Mouse (Mus musculus): Measurements from ENCODE around the gene Mdn1. TPM values are rescaled to one million over a fixed set of nuclear protein-coding genes. Genes with fewer than 3 reads are reported as not detected.

Mdn1 gene
- polyA plus RNA-seq, 1 experiment from 2014 or later = 13.2 TPM

DNA sequence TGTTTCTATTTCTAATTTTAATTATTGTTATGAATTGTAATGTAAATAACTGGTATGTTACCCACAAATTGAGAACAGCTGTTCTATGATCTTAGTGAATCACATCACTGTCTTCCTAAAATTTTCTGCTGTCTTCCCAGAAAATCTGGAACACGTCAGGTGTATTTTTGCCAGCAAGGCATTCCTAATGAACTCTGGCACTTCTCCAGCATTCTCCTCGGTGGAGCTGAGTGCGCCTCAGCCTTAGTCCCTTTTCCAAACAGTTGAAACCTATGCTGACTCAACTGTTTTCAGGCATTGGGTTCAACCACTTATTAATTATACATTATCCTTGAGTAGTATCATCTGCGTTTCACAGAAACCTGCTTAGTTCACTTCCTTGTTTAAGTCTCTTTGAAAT is 25.6 kb downstream of the Mdn1 start:
- H3K27me3 ChIP-seq = no peaks in the 10 kb centered on the region
- H3K4me2 ChIP-seq (replicated peaks) = no peak overlapping the region
- no peak overlapping the region for H3K4me3 ChIP-seq (replicated peaks)
- WGBS = 49% methylated on average over 4 of the region's 4 CpGs
- H3K36me3 ChIP-seq = peaks cover 35% of the 10 kb centered on the region
- no peak for ATAC-seq (ENCODE audit: insufficient number of reproducible peaks, low FRiP score, low TSS enrichment, low read depth)
- H3K4me1 ChIP-seq = no peaks in the 10 kb centered on the region
- no peak overlapping the region for H3K27ac ChIP-seq (replicated peaks)
- no peaks in the 10 kb centered on the region for H3K9me3 ChIP-seq (replicated peaks)
- H3K9ac ChIP-seq = no peak overlapping the region

DNA sequence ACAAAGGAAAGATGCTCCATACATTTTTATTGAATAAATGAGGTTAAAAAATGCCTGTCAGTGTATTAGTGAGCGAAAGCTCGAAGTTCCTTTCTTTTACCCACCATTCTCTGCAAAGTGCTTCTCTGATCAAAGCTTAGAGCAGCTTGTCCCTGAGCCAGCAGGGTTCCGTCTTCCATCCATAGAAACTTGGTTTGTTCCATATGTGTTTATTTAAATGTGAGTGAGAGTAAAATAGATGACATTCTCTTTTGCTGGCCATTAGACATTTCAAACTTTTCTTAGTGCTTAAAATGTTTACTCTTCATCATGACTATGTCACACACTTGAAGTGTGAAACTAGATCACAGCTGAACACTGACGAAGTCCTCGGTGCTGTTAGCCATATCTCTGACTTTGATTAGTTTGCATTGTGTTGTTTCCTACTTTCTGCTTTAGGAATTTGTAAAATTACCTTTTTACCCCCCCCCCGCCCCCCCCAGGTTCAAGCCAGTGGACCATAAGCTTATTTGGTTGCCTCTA is 26.2 kb downstream of the Mdn1 start:
- Histone ChIP-seq H3K4me2 (replicated peaks) (no peak overlapping the region), H3K4me3 (replicated peaks) (no peak overlapping the region), H3K4me1 (no peaks in the 10 kb centered on the region), H3K9me3 (replicated peaks) (no peaks in the 10 kb centered on the region), H3K36me3 (peaks cover 34% of the 10 kb centered on the region), H3K27me3 (no peaks in the 10 kb centered on the region), H3K27ac (replicated peaks) (no peak overlapping the region), H3K9ac (no peak overlapping the region)
- WGBS = 79% methylated on average over 6 of the region's 6 CpGs
- no peak for ATAC-seq (ENCODE audit: insufficient number of reproducible peaks, low FRiP score, low TSS enrichment, low read depth)

DNA sequence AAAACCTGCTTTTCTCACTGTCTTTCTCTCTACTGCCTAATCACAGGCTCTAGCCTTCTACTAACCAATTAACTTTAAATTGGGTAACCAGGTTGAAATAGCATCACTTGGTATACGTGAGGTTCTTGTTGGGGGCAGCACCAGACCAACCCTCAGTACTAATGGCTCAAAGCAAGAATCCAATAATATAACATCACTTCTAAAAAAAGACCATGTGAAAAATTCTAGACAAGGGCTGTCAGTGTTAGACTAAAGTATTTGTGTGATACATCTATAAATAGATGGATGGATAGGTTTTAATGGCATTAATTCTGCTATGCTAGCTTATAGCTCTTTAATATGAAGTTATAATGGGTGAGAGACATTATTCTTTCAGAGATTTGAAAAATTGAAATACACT is 60.8 kb downstream of the Mdn1 start:
- no peak overlapping the region for H3K9ac ChIP-seq

DNA sequence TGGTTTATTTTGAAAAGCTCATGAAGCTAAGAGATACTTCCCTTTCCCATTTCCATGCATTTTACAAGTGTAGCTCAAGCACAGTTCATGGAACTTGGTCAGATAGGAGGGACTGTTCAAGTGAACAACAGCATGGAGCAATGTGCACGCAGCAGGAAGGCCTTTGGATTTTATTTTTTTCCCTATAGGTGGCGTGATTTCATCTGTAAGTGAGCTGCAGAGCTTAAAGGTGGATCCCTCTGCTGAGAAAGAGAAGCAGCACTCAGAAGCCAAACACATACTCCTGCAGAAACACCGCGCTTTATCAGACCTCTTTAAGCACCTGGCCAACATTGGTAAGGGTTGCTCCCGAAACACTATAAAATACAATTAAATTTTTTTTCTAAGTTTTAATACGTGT is 88.5 kb downstream of the Mdn1 start:
- Histone ChIP-seq H3K27me3 (no peaks in the 10 kb centered on the region), H3K9ac (no peak overlapping the region), H3K4me3 (replicated peaks) (no peak overlapping the region), H3K4me1 (no peaks in the 10 kb centered on the region), H3K36me3 (peaks cover 88% of the 10 kb centered on the region), H3K4me2 (replicated peaks) (no peak overlapping the region), H3K9me3 (replicated peaks) (no peaks in the 10 kb centered on the region), H3K27ac (replicated peaks) (no peak overlapping the region)
- ATAC-seq (ENCODE audit: insufficient number of reproducible peaks, low FRiP score, low TSS enrichment, low read depth) = no peak
- WGBS = 87% methylated on average over 6 of the region's 6 CpGs

More for the DNA sequence above, 60.8 kb downstream of the Mdn1 start:
- no peak for ATAC-seq (ENCODE audit: insufficient number of reproducible peaks, low FRiP score, low TSS enrichment, low read depth)
- peaks cover 63% of the 10 kb centered on the region for H3K36me3 ChIP-seq
- H3K27ac ChIP-seq (replicated peaks) = no peak overlapping the region
- H3K4me1 ChIP-seq = no peaks in the 10 kb centered on the region
- no peaks in the 10 kb centered on the region for H3K27me3 ChIP-seq
- H3K9me3 ChIP-seq (replicated peaks) = no peaks in the 10 kb centered on the region
- WGBS = 67% methylated on average over 1 of the region's 1 CpGs
- no peak overlapping the region for H3K4me2 ChIP-seq (replicated peaks)
- no peak overlapping the region for H3K4me3 ChIP-seq (replicated peaks)

DNA sequence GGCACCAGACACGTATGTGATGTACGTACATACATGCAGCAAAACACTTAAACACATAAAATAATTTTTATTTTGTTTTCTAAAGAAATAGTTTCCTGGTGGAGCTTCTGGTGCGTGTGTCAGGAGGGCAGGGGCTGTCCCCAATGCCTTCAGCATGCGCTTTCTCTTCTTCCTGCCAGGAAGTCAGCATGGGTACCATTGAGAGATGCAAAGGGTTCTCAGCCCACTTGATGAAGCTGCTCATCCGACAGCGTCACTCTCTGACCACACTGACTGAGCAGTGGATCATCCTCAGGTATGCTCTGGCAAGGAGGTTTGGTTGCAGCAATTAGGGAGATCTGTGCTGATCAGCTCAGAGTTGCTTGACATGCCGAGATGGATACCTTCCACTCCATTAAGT is 91.5 kb downstream of the Mdn1 start:
- Histone ChIP-seq H3K4me1 (no peaks in the 10 kb centered on the region), H3K9me3 (replicated peaks) (no peaks in the 10 kb centered on the region), H3K36me3 (peaks cover 87% of the 10 kb centered on the region), H3K27me3 (no peaks in the 10 kb centered on the region), H3K27ac (replicated peaks) (no peak overlapping the region), H3K4me3 (replicated peaks) (no peak overlapping the region), H3K9ac (no peak overlapping the region), H3K4me2 (replicated peaks) (no peak overlapping the region)
- no peak for ATAC-seq (ENCODE audit: insufficient number of reproducible peaks, low FRiP score, low TSS enrichment, low read depth)
- 92% methylated on average over 7 of the region's 7 CpGs for WGBS

DNA sequence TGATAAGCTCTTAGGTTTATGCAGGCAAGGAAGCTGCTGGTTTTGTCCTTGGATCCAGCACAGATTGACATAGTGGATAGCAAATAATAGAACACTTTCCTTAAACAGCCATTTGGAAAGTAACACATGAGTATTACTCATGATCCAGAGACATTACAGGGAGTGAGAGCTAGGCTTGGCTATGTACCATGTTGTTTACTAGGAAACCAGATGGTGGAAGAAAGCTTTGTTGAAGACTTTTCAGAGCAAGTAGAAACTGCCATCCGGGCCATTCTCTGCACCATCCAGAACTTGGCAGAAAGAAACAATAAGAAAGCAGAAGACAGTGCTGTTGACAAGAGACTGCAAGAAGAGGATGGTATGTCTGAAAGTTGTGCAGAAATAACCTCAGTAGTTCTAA is 93.8 kb downstream of the Mdn1 start:
- no peaks in the 10 kb centered on the region for H3K27me3 ChIP-seq
- H3K4me2 ChIP-seq (replicated peaks) = no peak overlapping the region
- H3K4me3 ChIP-seq (replicated peaks) = no peak overlapping the region
- H3K36me3 ChIP-seq = peaks cover 80% of the 10 kb centered on the region
- H3K9me3 ChIP-seq (replicated peaks) = no peaks in the 10 kb centered on the region
- no peak overlapping the region for H3K9ac ChIP-seq
- no peaks in the 10 kb centered on the region for H3K4me1 ChIP-seq
- 88% methylated on average over 1 of the region's 1 CpGs for WGBS
- ATAC-seq (ENCODE audit: insufficient number of reproducible peaks, low FRiP score, low TSS enrichment, low read depth) = no peak
- H3K27ac ChIP-seq (replicated peaks) = no peak overlapping the region

DNA sequence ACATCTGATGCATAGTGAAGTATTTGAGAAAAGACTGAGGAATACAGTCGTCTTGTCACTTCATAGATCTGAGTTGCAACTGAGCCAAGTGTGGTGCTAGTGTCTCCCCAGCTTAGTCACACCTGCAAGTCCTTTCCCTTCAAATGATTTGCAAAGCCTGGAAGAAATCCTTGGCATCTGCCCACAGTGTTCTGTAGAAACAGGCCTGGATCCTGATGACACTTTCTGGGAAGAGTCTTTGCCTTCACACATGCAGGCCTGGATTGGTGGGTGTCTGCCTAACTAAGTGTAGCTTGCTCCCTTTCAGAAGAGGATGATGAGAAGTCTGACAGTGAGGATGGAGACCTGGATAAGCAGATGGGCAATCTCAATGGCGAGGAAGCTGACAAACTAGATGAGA is 100.5 kb downstream of the Mdn1 start:
- Histone ChIP-seq H3K4me1 (no peaks in the 10 kb centered on the region), H3K9me3 (replicated peaks) (no peaks in the 10 kb centered on the region), H3K9ac (no peak overlapping the region), H3K27ac (replicated peaks) (no peak overlapping the region), H3K36me3 (peaks cover 69% of the 10 kb centered on the region), H3K4me3 (replicated peaks) (no peak overlapping the region), H3K27me3 (no peaks in the 10 kb centered on the region), H3K4me2 (replicated peaks) (no peak overlapping the region)
- ATAC-seq (ENCODE audit: insufficient number of reproducible peaks, low FRiP score, low TSS enrichment, low read depth) = no peak
- 88% methylated on average over 2 of the region's 2 CpGs for WGBS

DNA sequence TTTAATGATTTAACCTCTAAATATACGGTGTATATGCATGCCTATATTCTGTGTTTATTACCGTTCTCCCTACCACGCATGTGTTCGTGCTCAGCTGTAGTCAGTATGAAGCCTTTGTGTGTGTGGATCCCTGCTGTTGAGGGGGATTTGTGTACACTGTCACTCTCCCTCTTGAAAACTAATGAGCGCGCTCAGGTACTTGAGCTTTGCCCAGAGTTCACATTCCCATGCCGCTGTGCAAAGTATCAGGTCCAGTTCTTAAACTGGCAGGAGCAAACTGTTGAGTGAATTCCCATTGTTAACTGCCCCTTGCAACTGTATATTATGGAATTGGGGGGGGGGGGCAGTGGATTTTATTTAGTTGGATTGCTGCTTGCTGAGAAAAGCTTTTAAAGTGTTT is 110.6 kb downstream of the Mdn1 start:
- H3K36me3 ChIP-seq = peaks cover 67% of the 10 kb centered on the region
- H3K27me3 ChIP-seq = no peaks in the 10 kb centered on the region
- no peaks in the 10 kb centered on the region for H3K4me1 ChIP-seq
- no peak for ATAC-seq (ENCODE audit: insufficient number of reproducible peaks, low FRiP score, low TSS enrichment, low read depth)
- 94% methylated on average over 7 of the region's 7 CpGs for WGBS
- H3K27ac ChIP-seq (replicated peaks) = no peak overlapping the region
- no peak overlapping the region for H3K4me3 ChIP-seq (replicated peaks)
- no peak overlapping the region for H3K9ac ChIP-seq
- H3K9me3 ChIP-seq (replicated peaks) = no peaks in the 10 kb centered on the region
- H3K4me2 ChIP-seq (replicated peaks) = no peak overlapping the region

DNA sequence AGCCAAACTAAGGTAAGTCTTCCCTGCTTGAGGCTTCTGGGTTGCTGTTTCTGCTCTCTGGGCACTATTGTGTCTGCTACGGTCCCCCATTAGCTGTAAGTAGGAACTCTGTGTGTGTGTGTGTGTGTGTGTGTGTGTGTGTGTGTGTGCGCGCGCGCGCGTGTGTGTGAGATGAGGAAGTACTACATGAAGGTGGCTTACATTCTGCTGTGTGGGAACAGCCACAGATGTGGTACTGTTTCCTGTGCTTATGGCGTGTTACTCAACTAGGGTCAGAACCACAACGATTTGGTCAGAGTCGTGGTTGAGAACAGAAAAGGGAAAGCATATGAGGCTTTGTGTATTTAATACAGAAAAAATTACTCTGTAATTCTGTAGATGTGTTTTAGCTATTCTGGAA is 111.1 kb downstream of the Mdn1 start:
- Histone ChIP-seq H3K4me1 (no peaks in the 10 kb centered on the region), H3K27ac (replicated peaks) (no peak overlapping the region), H3K36me3 (peaks cover 67% of the 10 kb centered on the region), H3K4me3 (replicated peaks) (no peak overlapping the region), H3K9ac (no peak overlapping the region), H3K27me3 (no peaks in the 10 kb centered on the region), H3K4me2 (replicated peaks) (no peak overlapping the region), H3K9me3 (replicated peaks) (no peaks in the 10 kb centered on the region)
- 89% methylated on average over 10 of the region's 10 CpGs for WGBS
- no peak for ATAC-seq (ENCODE audit: insufficient number of reproducible peaks, low FRiP score, low TSS enrichment, low read depth)

DNA sequence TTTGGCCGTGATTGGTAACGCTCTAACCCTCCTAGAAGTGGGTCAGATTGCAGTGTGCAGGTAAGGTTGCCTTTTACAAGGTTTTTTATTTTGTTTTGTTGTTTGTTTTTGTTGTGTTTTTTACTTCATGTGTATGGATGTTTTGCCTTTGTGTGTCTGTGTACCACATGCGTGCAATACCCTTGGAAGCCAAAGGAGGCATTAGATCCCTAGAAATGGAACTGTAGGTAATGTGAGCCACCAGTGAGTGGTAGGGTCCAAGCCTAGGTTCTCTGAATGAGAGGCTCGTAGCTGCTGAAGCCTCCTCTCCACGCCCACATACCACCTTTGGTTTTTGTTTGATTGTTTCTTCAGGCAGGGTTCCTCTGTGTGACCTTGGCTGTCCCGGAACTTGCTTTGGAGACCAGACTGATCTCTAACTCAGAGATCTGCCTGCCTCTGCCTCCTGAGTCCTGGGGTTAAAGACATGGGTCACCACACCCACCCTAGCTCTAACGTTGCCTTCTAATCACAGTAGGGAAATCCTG is 113.4 kb downstream of the Mdn1 start:
- H3K4me3 ChIP-seq (replicated peaks) = no peak overlapping the region
- H3K4me1 ChIP-seq = no peaks in the 10 kb centered on the region
- 92% methylated on average over 7 of the region's 7 CpGs for WGBS
- no peak overlapping the region for H3K9ac ChIP-seq
- no peak for ATAC-seq (ENCODE audit: insufficient number of reproducible peaks, low FRiP score, low TSS enrichment, low read depth)
- no peaks in the 10 kb centered on the region for H3K9me3 ChIP-seq (replicated peaks)
- no peaks in the 10 kb centered on the region for H3K27me3 ChIP-seq
- peaks cover 71% of the 10 kb centered on the region for H3K36me3 ChIP-seq
- H3K27ac ChIP-seq (replicated peaks) = no peak overlapping the region
- no peak overlapping the region for H3K4me2 ChIP-seq (replicated peaks)

DNA sequence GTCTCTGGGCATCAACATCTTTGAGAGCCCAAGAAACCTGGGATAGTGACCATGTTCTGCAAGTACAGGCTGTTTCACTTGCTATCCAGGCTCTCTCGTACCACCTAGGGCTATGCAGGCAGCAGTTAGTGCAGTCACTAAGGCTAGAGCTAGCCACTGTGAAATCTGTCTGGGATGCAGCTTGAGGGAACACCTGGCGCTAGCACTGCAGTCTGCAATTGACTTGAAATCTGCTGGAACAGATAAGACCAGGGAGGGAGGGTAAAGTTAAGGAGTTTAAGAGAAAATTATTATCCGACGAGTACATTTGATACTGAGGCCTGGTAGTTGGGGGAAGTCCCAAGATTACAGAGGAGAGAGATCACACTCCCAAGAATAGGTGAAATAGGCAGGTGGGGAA is 123.1 kb downstream of the Mdn1 start:
- H3K36me3 ChIP-seq = peaks cover 12% of the 10 kb centered on the region; the same call in 1 of the 2 replicates
- H3K4me1 ChIP-seq = no peaks in the 10 kb centered on the region
- H3K27me3 ChIP-seq = no peaks in the 10 kb centered on the region
- H3K9me3 ChIP-seq (replicated peaks) = no peaks in the 10 kb centered on the region
- H3K9ac ChIP-seq = no peak overlapping the region
- no peak overlapping the region for H3K27ac ChIP-seq (replicated peaks)
- no peak overlapping the region for H3K4me2 ChIP-seq (replicated peaks)
- ATAC-seq (ENCODE audit: insufficient number of reproducible peaks, low FRiP score, low TSS enrichment, low read depth) = no peak
- 93% methylated on average over 4 of the region's 4 CpGs for whole genome bisulfite sequencing
- H3K4me3 ChIP-seq (replicated peaks) = no peak overlapping the region

DNA sequence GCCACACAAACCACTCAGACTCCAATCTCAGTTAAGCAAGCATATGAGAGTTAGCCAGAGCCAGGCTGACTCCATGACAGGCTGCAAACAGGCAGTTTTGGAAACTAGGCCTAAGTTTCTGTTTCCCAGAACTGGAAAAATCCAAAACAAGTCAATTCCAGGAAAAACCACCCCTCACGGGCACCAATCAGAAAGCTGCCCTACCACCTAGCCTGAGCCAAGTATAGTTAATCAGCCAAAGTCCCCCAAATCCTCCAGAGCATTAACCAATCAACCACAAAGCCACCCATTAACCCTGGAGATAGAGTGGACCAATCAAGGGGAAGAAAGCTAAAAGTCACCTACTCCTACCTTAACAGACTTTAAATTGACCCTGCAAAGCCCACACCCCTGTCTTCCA is 130.2 kb downstream of the Mdn1 start:
- Histone ChIP-seq H3K27me3 (no peaks in the 10 kb centered on the region), H3K27ac (replicated peaks) (no peak overlapping the region), H3K9me3 (replicated peaks) (no peaks in the 10 kb centered on the region), H3K4me3 (replicated peaks) (no peak overlapping the region), H3K4me2 (replicated peaks) (no peak overlapping the region), H3K36me3 (no peaks in the 10 kb centered on the region), H3K4me1 (no peaks in the 10 kb centered on the region), H3K9ac (no peak overlapping the region)
- WGBS = 81% methylated on average over 1 of the region's 1 CpGs
- ATAC-seq (ENCODE audit: insufficient number of reproducible peaks, low FRiP score, low TSS enrichment, low read depth) = no peak
